Mouse (Mus musculus) liver, adult 2 months (tissue): ENCODE data around the gene Iqcf1.

Experiments used
- CTCF ChIP-seq: fragments of 200-500 bp; IDR thresholded peaks from 2 replicates; pipeline ENCODE4 v1.5.1; 2011; ENCODE audit warnings: low read depth, low read length, control low read depth
- POLR2A ChIP-seq: fragments of 200-500 bp; IDR thresholded peaks from 2 replicates; pipeline ENCODE4 v1.6.1; 2011; ENCODE audit warnings: low read length, control low read depth; ENCODE audit not compliant: insufficient read depth; ENCODE audit errors: extremely low read depth

DNA sequence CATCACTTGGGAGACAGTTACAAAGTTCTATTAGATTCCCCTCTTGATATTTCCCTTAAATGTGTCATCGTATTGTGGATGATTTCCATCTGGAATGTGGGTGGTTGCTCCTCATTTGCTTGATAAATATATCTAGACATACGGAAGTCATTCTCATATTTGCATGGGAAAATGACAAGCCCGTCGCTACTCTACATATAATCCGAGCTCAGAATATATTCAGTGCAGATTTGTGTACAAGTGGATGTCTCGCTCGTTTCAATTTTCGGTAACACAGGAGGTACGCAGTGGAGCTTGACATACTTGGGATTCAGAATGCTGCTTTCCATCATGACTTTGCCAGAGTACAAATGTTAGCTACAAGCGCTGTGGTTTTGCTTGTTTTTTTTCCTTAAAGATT lies 9.6 kb downstream of the Iqcf1 start:
- no peak for TF ChIP-seq CTCF
- TF ChIP-seq POLR2A, result no peak
